Mouse (Mus musculus) liver, embryonic 14.5 days (tissue): ENCODE data around the gene Relch. TPM values are rescaled to one million over a fixed set of nuclear protein-coding genes. Genes with fewer than 3 reads are reported as not detected.

Experiments
- ATAC-seq: fragments of 200-750 bp; cut with Nextera tagmentation; 2 replicates; pipeline ENCODE4 v1.8.0; 2017; ENCODE audit warnings: moderate number of reproducible peaks, mild to moderate bottlenecking, moderate library complexity; ENCODE audit not compliant: insufficient read depth
- DNase-seq, 3 experiments: peaks; one replicate each; pipeline ENCODE4 v3.0.0-alpha.2; 2012 to 2013; ENCODE audit warnings: low read depth in 3 of 3, low spot score in 3 of 3
- H3K27ac ChIP-seq: fragments of 300-500 bp; sonication (generic); 2 replicates; pipeline ENCODE4 v1.5.1; 2014; ENCODE audit warnings: moderate library complexity, mild to moderate bottlenecking, control low read depth, inconsistent platforms
- H3K27me3 ChIP-seq: fragments of 300-500 bp; sonication (generic); 2 replicates; pipeline ENCODE4 v1.6.1; 2014; ENCODE audit warnings: mild to moderate bottlenecking, low read length, moderate library complexity; ENCODE audit not compliant: control insufficient read depth, insufficient read depth
- H3K36me3 ChIP-seq: fragments of 300-500 bp; sonication (generic); replicated peaks from 2 replicates; pipeline ENCODE4 v1.6.1; 2014; ENCODE audit warnings: low read depth; ENCODE audit not compliant: control insufficient read depth, insufficient read depth
- H3K4me1 ChIP-seq, 2 experiments: fragments of 200-500 bp in 1 of 2; fragments of 300-500 bp in 1 of 2; sonication (generic) in 1 of 2; replicated peaks; 2 replicates each; pipeline ENCODE4 v1.6.1; 2012 to 2014; ENCODE audit warnings: antibody characterized with exemption in 1 of 2, inconsistent platforms in 1 of 2, low read length in 1 of 2; ENCODE audit not compliant: control insufficient read depth in 2 of 2, insufficient read depth in 2 of 2
- H3K4me2 ChIP-seq: fragments of 300-500 bp; sonication (generic); 2 replicates; pipeline ENCODE4 v1.6.1; 2014; ENCODE audit warnings: low read depth, mild to moderate bottlenecking, control low read depth, moderate library complexity
- H3K4me3 ChIP-seq, 2 experiments: fragments of 200-500 bp in 1 of 2; fragments of 300-500 bp in 1 of 2; sonication (generic) in 1 of 2; 2 replicates each; pipeline ENCODE4 v1.5.1; 2012 to 2014; ENCODE audit warnings: low read depth in 2 of 2, low read length in 2 of 2, mild to moderate bottlenecking in 2 of 2, control low read depth in 1 of 2, inconsistent platforms in 1 of 2, moderate library complexity in 1 of 2; ENCODE audit not compliant: insufficient read depth in 1 of 2
- H3K9ac ChIP-seq: fragments of 300-500 bp; sonication (generic); replicated peaks from 2 replicates; pipeline ENCODE4 v1.6.1; 2014; ENCODE audit warnings: mild to moderate bottlenecking, control low read depth, moderate library complexity
- H3K9me3 ChIP-seq: fragments of 300-500 bp; sonication (generic); 2 replicates; pipeline ENCODE4 v1.6.1; 2016; ENCODE audit warnings: low read length, mixed read lengths; ENCODE audit not compliant: control insufficient read depth
- CTCF ChIP-seq: IDR thresholded peaks from 2 replicates; pipeline ENCODE4 v1.5.1; 2016; ENCODE audit warnings: antibody characterized with exemption, low read depth, control low read depth
- EP300 ChIP-seq: IDR thresholded peaks from 2 replicates; pipeline ENCODE4 v1.6.1; 2016; ENCODE audit warnings: antibody characterized with exemption, low read depth
- WGBS: fragments of 180-500 bp; shearing (Covaris S2); extraction: QIAGEN DNeasy Blood & Tissue Kit; methylation state at CpG from one replicate; pipeline ENCODE4 v1.1.7; 2014; ENCODE audit not compliant: insufficient replicate concordance; 5-methylcytosine and 5-hydroxymethylcytosine counted together
- polyA plus RNA-seq, 2 experiments: library from polyadenylated mRNA; depleted of rRNA in 1 of 2; stranded (reverse) in 1 of 2; unstranded in 1 of 2; fragments of >200 nt; fragmentation: Nextera tagmentation in 1 of 2; extraction: Ambion mirVana in 1 of 2; gene quantifications; 2 replicates each; pipeline versions ENCODE4 v1.2.1 to v1.2.3; 2012 to 2014

The Relch gene
- polyA plus RNA-seq, 2 experiments = 7.2 to 9.0 TPM

DNA sequence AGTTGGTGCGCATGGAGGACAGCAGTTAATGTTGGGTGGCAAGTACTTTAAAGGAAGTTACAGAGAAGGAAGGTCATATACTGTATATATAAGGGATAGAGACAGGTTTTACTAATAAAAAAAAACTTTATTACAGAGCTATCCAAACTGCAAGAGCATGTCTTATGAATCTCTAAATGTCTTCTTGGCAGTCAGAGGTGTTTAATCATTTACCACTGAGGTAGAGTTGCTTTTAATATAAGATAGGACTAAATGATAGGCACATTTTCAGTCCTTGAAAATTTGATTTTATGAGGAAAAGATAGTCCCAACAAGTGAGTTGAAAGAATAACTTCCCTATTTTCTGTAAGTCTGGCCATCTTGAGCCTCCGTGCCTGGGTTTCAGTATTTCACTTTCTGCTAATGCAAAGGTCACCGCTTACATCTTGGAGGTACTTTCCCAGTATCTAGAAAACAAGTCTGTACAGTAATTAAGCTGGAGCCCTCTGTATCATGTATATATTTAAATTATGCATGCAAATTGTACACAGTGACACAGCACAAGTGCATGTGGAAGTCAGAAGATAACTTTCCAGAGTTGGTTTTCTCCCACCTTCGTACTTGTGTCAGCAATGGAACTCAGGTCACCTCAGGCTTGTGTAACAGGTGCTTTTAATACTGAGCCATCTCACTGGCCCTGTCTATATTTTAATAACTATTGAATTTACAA lies 84.6 kb downstream of the Relch start:
- H3K9ac ChIP-seq = no peak overlapping the region
- H3K36me3 ChIP-seq = peaks cover 8% of the 10 kb centered on the region
- H3K27ac ChIP-seq = no peak overlapping the region
- no peak overlapping the region for H3K4me3 ChIP-seq
- no peaks in the 10 kb centered on the region for H3K9me3 ChIP-seq
- no peaks in the 10 kb centered on the region for H3K4me1 ChIP-seq
- 87% methylated on average over 4 of the region's 4 CpGs for WGBS
- no peak for ATAC-seq
- DNase-seq = no peak
- H3K4me2 ChIP-seq = no peak overlapping the region
- H3K27me3 ChIP-seq = no peaks in the 10 kb centered on the region
- TF ChIP-seq EP300 = no peak
- no peak for TF ChIP-seq CTCF

DNA sequence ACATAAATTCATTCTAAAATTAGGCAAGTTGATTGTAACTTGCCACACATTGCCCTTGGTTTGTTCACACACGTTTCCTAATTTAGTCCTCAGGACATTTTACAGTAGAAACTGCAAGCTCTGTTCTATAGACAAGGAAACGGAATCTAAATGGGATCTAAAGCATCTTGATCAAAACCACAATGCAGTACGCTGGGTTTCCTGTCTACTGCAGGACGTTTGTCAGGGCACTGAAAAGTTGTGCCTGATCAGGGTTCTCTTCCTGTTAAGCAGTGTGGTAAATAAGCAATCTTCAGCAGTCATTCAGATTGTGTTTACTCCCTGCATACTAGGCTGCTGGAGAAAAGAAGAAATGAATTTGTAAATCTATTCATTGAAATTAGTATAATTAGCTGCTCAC lies 88.5 kb downstream of the Relch start:
- WGBS = 29% methylated on average over 4 of the region's 4 CpGs

GRCm38 (mm10) chr1:105752944-105753343 lies 89.3 kb downstream of the Relch start:
- DNase-seq = no peak
- ATAC-seq = no peak
- no peaks in the 10 kb centered on the region; the same call in none of the 2 replicates for H3K36me3 ChIP-seq
- H3K4me1 ChIP-seq = no peaks in the 10 kb centered on the region
- no peak overlapping the region for H3K27ac ChIP-seq
- no peaks in the 10 kb centered on the region for H3K27me3 ChIP-seq
- H3K4me3 ChIP-seq = no peak overlapping the region
- H3K9ac ChIP-seq = no peak overlapping the region
- H3K9me3 ChIP-seq = no peaks in the 10 kb centered on the region
- H3K4me2 ChIP-seq = no peak overlapping the region
- TF ChIP-seq CTCF = no peak
- no peak for TF ChIP-seq EP300
- 88% methylated on average over 1 of the region's 1 CpGs for WGBS

More for the DNA sequence above, 88.5 kb downstream of the Relch start:
- ATAC-seq = no peak
- H3K4me2 ChIP-seq = no peak overlapping the region
- H3K36me3 ChIP-seq = no peaks in the 10 kb centered on the region; the same call in none of the 2 replicates
- no peaks in the 10 kb centered on the region for H3K4me1 ChIP-seq
- H3K4me3 ChIP-seq = no peak overlapping the region
- no peak overlapping the region for H3K27ac ChIP-seq
- no peaks in the 10 kb centered on the region for H3K27me3 ChIP-seq
- DNase-seq = no peak
- TF ChIP-seq CTCF (no peak), EP300 (no peak)
- no peak overlapping the region for H3K9ac ChIP-seq
- no peaks in the 10 kb centered on the region for H3K9me3 ChIP-seq

DNA sequence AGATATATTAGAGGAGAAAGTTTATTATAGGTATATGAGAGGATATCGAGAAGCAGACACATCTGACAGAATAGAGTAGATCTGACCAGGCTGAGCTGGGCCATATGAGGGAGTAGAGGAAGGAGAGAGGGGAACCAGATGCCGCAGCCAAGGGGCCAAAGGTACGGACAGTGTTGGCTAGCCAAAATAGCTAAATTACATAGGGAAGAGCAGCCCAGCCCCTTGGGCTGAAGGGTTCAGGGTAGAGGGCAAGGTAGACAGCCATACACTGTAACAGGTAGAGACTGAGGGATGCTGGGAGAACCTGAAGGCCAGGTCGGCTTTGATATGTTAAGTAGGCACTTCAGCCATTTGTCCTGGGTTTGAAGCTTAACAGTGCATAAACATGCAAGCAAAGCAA lies 95.1 kb downstream of the Relch start:
- Histone ChIP-seq H3K9ac (no peak overlapping the region), H3K4me3 (no peak overlapping the region), H3K27me3 (no peaks in the 10 kb centered on the region), H3K36me3 (no peaks in the 10 kb centered on the region), H3K4me1 (no peaks in the 10 kb centered on the region), H3K9me3 (peaks cover 2% of the 10 kb centered on the region; the same call in 1 of the 2 replicates), H3K27ac (no peak overlapping the region), H3K4me2 (no peak overlapping the region)
- 81% methylated on average over 4 of the region's 4 CpGs for WGBS
- no peak for DNase-seq
- no peak for ATAC-seq
- TF ChIP-seq CTCF = no peak
- no peak for TF ChIP-seq EP300

- no peak overlapping the region for H3K4me2 ChIP-seq
- H3K4me1 ChIP-seq = no peaks in the 10 kb centered on the region
- ATAC-seq = no peak
- 73% methylated on average over 3 of the region's 3 CpGs for WGBS
- H3K36me3 ChIP-seq = no peaks in the 10 kb centered on the region
- no peak for TF ChIP-seq CTCF
- no peak for TF ChIP-seq EP300
- no peak for DNase-seq
- no peak overlapping the region for H3K4me3 ChIP-seq
- no peak overlapping the region for H3K9ac ChIP-seq
- peaks cover 2% of the 10 kb centered on the region; the same call in 1 of the 2 replicates for H3K9me3 ChIP-seq
- no peaks in the 10 kb centered on the region for H3K27me3 ChIP-seq
- H3K27ac ChIP-seq = no peak overlapping the region
Observed at GRCm38 (mm10) chr1:105759422-105760165, 95.9 kb downstream of the Relch start.
